Comparison of ENCODE assay signal across 14 mouse cellular contexts in genomic region chr1:86281781-86282536, GRCm38 (mm10). TPM values are rescaled to one million over a fixed set of nuclear protein-coding genes. Genes with fewer than 3 reads are reported as not detected.
DNase-seq lines count a peak whose midpoint lies in the region; ATAC-seq and TF ChIP-seq lines count a peak whose summit lies in the region.
"Had no signal": no experiment of that assay in that cellular context is flagged by ENCODE, and none has a peak within 500 bp of the region (broad histone marks: within the 10 kb centered on the region; RNA-seq: fewer than 3 reads in every experiment).

No protein-coding gene starts in this region.

- no peaks in the 10 kb centered on the region; the same call in 1 of the 2 replicates for H3K4me1 ChIP-seq in kidney, adult 2 months (ENCODE audit: control insufficient read depth, insufficient read depth, low read length)
- H3K4me1 ChIP-seq in midbrain, embryonic 11.5 days (ENCODE audit: control insufficient read depth, insufficient read depth, low read length): no peaks in the 10 kb centered on the region

- no peak overlapping the region for H3K4me2 ChIP-seq in midbrain, embryonic 11.5 days
- H3K4me2 ChIP-seq: limb, embryonic 12.5 days had no signal

- DNase-seq in kidney, adult 2 months: peak; percentile 49
- DNase-seq in kidney, adult 18-20 months: no peak
- DNase-seq in urinary bladder, postnatal 14 days (ENCODE audit: low spot score): peak; percentile 51
- no peak for DNase-seq in urinary bladder, adult 18-20 months (ENCODE audit: low spot score in 2 of 2)
- peak; percentile 67 to 69 for DNase-seq in left cerebral cortex, adult 18-20 months (ENCODE audit: low spot score in 2 of 2)
- DNase-seq in telencephalon, adult 2 months (ENCODE audit: low read depth, low spot score): peak; percentile 50
- DNase-seq in midbrain, embryonic 11.5 days (ENCODE audit: low spot score, missing footprints): no peak
- DNase-seq in testis, postnatal 10 days (ENCODE audit: low spot score): no peak
- DNase-seq: cerebellum, adult 2 months; heart, postnatal 36 days; lung, adult 18-20 months had no signal

- no peak for ATAC-seq in midbrain, embryonic 11.5 days (ENCODE audit: low FRiP score)

- no peaks in the 10 kb centered on the region for H3K36me3 ChIP-seq in kidney, adult 2 months (ENCODE audit: control insufficient read depth, insufficient read depth, low read length)
- H3K36me3 ChIP-seq in midbrain, embryonic 11.5 days (ENCODE audit: control insufficient read depth, insufficient read depth, low read length): no peaks in the 10 kb centered on the region
- H3K36me3 ChIP-seq: forebrain, embryonic 10.5 days; limb, embryonic 12.5 days had no signal

- TF ChIP-seq POLR2A in kidney, adult 2 months (IDR thresholded peaks at IDR 0.05; ENCODE audit: low read depth, low read length): no peak

- WGBS in kidney, adult 2 months: 59% methylated on average over 11 of the region's 11 CpGs
- WGBS in midbrain, embryonic 11.5 days: 92% methylated on average over 11 of the region's 11 CpGs

- H3K9ac ChIP-seq in midbrain, embryonic 11.5 days (ENCODE audit: low read length): no peak overlapping the region
- H3K9ac ChIP-seq: limb, embryonic 12.5 days had no signal

- H3K9me3 ChIP-seq in midbrain, embryonic 11.5 days (ENCODE audit: control insufficient read depth, low read length): no peaks in the 10 kb centered on the region
- H3K9me3 ChIP-seq: forebrain, embryonic 10.5 days; limb, embryonic 12.5 days had no signal

- no peak for TF ChIP-seq CTCF in kidney, adult 2 months (conservative IDR thresholded peaks at IDR 0.05; ENCODE audit: insufficient read depth, insufficient read length, low read depth, low read length)

- no peaks in the 10 kb centered on the region for H3K27me3 ChIP-seq in kidney, adult 2 months (replicated peaks; ENCODE audit: control insufficient read depth, insufficient read depth, low read length)
- no peaks in the 10 kb centered on the region for H3K27me3 ChIP-seq in midbrain, embryonic 11.5 days (ENCODE audit: control insufficient read depth, insufficient read depth, low read length)
- H3K27me3 ChIP-seq: limb, embryonic 12.5 days had no signal

- no peak overlapping the region for H3K4me3 ChIP-seq in kidney, adult 2 months (ENCODE audit: insufficient read depth, low read depth, low read length)
- H3K4me3 ChIP-seq in midbrain, embryonic 11.5 days (ENCODE audit: low read depth, low read length): no peak overlapping the region
- H3K4me3 ChIP-seq: forebrain, embryonic 10.5 days; limb, embryonic 12.5 days; myocyte had no signal

- H3K27ac ChIP-seq in kidney, adult 2 months (ENCODE audit: insufficient read depth, low read depth, low read length): no peak overlapping the region
- H3K27ac ChIP-seq in midbrain, embryonic 11.5 days (ENCODE audit: low read depth, low read length): no peak overlapping the region
- H3K27ac ChIP-seq: forebrain, embryonic 10.5 days; limb, embryonic 12.5 days had no signal

RNA-seq across cellular contexts. Expression of gene B3gnt7, which starts 20.7 kb away (rescaled TPM):
- polyA plus RNA-seq in kidney, adult 2 months (2012; rRNA removed): 9.6 and 10.8 TPM in 2 replicates
- 1 to 10 TPM in 1 of 2 experiments, under 1 TPM in 1; 0.77 to 1.1 TPM for total RNA-seq in left cerebral cortex, adult 18-20 months (2021)
- polyA plus RNA-seq in midbrain, embryonic 11.5 days (2014; fragmentation: Nextera tagmentation; extraction: Ambion mirVana): 2.0 and 2.5 TPM in 2 replicates
- polyA plus RNA-seq: myocyte had no signal

Comparison
In these comparisons a context has a peak if more than half of its experiments do, and no peak if none do; other contexts are left out.
1. DNase-seq: peak in kidney, adult 2 months (single experiment), urinary bladder, postnatal 14 days (single experiment), left cerebral cortex, adult 18-20 months (2 of 2) and telencephalon, adult 2 months (single experiment); none in kidney, adult 18-20 months (single experiment), urinary bladder, adult 18-20 months (0 of 2), midbrain, embryonic 11.5 days (single experiment) and testis, postnatal 10 days (single experiment).